Mouse (Mus musculus) midbrain, embryonic 14.5 days (tissue): ENCODE measurements at regions not wholly inside any gene's neighbourhood (a gene's known extent, or its start where the extent isn't known, plus 50 kb on each side); places are given as distances from the start of the nearest gene placed in this dataset.
A peak's percentile ranks its signal among the peaks of the same experiment; 100 is the strongest.
"Not testable (repeated sequence)": the region's sequence is repeated elsewhere in the genome, so short reads cannot be mapped to it uniquely, and the experiment has no call there.

Experiments
- ATAC-seq: fragments of 200-750 bp; cut with Nextera tagmentation; 2 replicates; pipeline ENCODE4 v1.8.0; 2017; ENCODE audit warnings: moderate number of reproducible peaks, moderate library complexity; ENCODE audit not compliant: low FRiP score, low TSS enrichment
- DNase-seq: peaks from one replicate; pipeline ENCODE4 v3.0.0-alpha.2; 2015
- H3K27ac ChIP-seq: fragments of 300-500 bp; sonication (generic); replicated peaks from 2 replicates; pipeline ENCODE4 v1.5.1; 2014; ENCODE audit warnings: mild to moderate bottlenecking, low read depth, low read length, moderate library complexity
- H3K27me3 ChIP-seq: fragments of 300-500 bp; sonication (generic); 2 replicates; pipeline ENCODE4 v1.6.1; 2014; ENCODE audit warnings: low read length, control low read depth, mixed read lengths; ENCODE audit not compliant: control insufficient read depth, insufficient read depth
- H3K36me3 ChIP-seq: fragments of 300-500 bp; sonication (generic); 2 replicates; pipeline ENCODE4 v1.6.1; 2014; ENCODE audit warnings: low read length, control low read depth; ENCODE audit not compliant: control insufficient read depth, insufficient read depth
- H3K4me1 ChIP-seq: fragments of 300-500 bp; sonication (generic); 2 replicates; pipeline ENCODE4 v1.6.1; 2014; ENCODE audit warnings: mild to moderate bottlenecking, antibody characterized with exemption, low read length, control low read depth; ENCODE audit not compliant: control insufficient read depth, insufficient read depth
- H3K4me2 ChIP-seq: fragments of 300-500 bp; sonication (generic); 2 replicates; pipeline ENCODE4 v1.6.1; 2014; ENCODE audit warnings: mild to moderate bottlenecking, low read length, moderate library complexity
- H3K4me3 ChIP-seq: fragments of 300-500 bp; sonication (generic); replicated peaks from 2 replicates; pipeline ENCODE4 v1.5.1; 2014; ENCODE audit warnings: low read depth, low read length
- H3K9ac ChIP-seq: fragments of 300-500 bp; sonication (generic); replicated peaks from 2 replicates; pipeline ENCODE4 v1.6.1; 2014; ENCODE audit warnings: mild to moderate bottlenecking, low read length, moderate library complexity
- H3K9me3 ChIP-seq: fragments of 300-500 bp; sonication (generic); 2 replicates; pipeline ENCODE4 v1.6.1; 2016; ENCODE audit warnings: low read length, control low read depth, mixed read lengths; ENCODE audit not compliant: control insufficient read depth
- WGBS: fragments of 180-500 bp; shearing (Covaris S2); extraction: QIAGEN DNeasy Blood & Tissue Kit; methylation state at CpG from one replicate; pipeline ENCODE4 v1.1.7; 2014; 5-methylcytosine and 5-hydroxymethylcytosine counted together

DNA sequence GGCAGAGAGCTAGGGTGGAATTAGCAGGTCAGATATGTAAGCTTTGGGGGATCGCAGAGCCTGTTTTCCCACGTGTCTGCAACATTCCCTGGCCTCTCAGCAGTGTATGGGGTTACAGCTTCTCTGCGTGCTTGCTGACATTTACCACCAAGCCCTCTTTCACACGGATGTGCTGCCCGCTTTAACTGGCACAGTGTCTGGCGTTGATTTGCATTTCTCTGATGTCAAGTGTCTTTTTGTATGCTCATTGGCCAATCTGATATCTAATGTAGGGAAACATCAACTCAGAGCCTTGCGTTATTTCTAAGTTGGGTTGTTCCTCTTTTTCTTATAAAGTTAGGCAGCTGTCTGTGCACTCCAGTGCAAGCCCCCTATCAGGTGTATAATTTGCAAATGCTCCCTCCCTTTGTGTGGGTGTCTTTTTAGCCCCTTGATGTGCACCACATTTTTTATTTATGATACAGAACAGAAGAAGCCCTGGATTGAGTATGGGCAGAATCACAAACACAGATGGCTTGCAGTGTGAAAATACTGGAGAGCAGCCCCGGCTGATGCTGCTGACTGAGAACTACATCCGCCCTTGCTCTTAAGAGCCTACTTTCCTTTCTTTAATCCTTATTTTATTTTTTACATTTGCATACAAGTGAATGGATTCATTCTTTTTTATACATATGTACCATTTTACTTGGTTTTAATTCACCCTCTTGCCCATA is 93.4 kb upstream of the Btbd11 start:
- H3K4me2 ChIP-seq: no peak overlapping the region
- H3K4me3 ChIP-seq: no peak overlapping the region
- no peaks in the 10 kb centered on the region for H3K27me3 ChIP-seq
- DNase-seq (peak; percentile 65), ATAC-seq (peak; percentile 66; the same call in 1 of the 2 replicates)
- WGBS: 42% methylated on average over 9 of the region's 9 CpGs
- H3K4me1 ChIP-seq: peaks cover 14% of the 10 kb centered on the region
- no peaks in the 10 kb centered on the region for H3K36me3 ChIP-seq
- H3K9ac ChIP-seq: no peak overlapping the region
- peak overlapping the region; percentile 66 for H3K27ac ChIP-seq
- no peaks in the 10 kb centered on the region for H3K9me3 ChIP-seq

DNA sequence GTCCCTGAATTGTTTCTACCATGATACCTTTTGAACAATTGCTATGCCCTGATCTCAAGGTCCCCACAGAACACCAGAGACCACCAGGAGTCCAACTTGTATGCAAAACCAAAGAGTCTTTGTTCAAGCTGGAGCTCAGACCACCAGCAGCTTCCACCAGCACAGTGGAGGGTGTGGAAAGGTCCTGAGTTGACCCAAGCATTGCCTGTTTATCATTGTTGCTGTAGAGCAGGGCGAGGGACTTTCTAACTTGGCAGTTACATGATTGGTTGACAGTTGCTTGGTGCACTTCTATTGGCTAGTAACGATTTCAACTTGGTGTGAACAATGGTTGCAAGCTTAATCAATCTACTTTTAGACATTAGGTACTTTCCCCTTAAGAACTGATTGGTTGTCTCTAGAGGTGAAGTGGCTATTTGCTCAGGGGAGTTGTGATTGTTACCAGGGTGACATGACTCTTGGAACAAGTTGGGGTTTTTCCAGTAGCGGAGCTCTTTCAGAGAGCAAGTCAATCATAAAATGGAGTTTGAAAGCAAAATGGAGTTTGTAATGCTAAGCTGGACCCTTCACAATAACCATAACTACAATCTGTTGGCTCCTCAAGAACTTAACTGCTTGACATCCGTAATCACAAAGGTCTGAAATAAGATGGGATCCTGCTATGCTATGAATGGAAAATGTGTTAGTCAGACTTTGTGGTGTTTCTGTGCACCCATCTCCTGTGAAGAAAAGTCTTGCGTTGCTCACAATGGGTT is 91.3 kb upstream of the Btbd11 start:
- H3K4me1 ChIP-seq: peaks cover 14% of the 10 kb centered on the region

GRCm38 (mm10) chr10:85311781-85312180 is 74.8 kb upstream of the Btbd11 start:
- Histone ChIP-seq H3K9ac (no peak overlapping the region), H3K36me3 (no peaks in the 10 kb centered on the region), H3K4me1 (no peaks in the 10 kb centered on the region), H3K4me3 (no peak overlapping the region), H3K4me2 (no peak overlapping the region), H3K27me3 (no peaks in the 10 kb centered on the region), H3K27ac (no peak overlapping the region), H3K9me3 (no peaks in the 10 kb centered on the region)
- DNase-seq (no peak), ATAC-seq (no peak)

More for the DNA sequence above, 91.3 kb upstream of the Btbd11 start:
- H3K4me2 ChIP-seq: no peak overlapping the region
- H3K9me3 ChIP-seq: no peaks in the 10 kb centered on the region
- 90% methylated on average over 5 of the region's 5 CpGs for WGBS
- DNase-seq (no peak), ATAC-seq (no peak)
- no peak overlapping the region for H3K27ac ChIP-seq
- no peaks in the 10 kb centered on the region for H3K36me3 ChIP-seq
- H3K9ac ChIP-seq: no peak overlapping the region
- no peak overlapping the region for H3K4me3 ChIP-seq
- H3K27me3 ChIP-seq: no peaks in the 10 kb centered on the region

DNA sequence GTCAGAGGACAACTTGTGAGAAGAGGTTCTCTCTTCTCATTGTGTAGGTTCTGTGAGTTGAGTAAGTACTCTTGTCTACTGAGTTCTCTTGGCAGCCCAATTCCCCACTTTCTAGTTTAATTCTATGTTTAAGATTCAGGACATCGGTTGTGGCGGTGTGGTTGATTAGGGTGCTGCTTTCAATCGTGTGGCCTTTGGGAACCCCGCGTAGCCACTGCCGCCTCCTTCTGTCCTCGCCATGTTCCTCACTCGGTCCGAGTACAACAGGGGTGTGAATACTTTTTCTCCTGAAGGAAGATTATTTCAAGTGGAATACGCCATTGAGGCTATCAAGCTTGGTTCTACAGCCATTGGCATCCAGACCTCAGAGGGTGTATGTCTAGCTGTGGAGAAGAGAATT is 73.3 kb upstream of the Btbd11 start:
- not testable (repeated sequence) for H3K27ac ChIP-seq, ATAC-seq, H3K9me3 ChIP-seq, H3K4me3 ChIP-seq, H3K27me3 ChIP-seq, H3K9ac ChIP-seq, H3K4me1 ChIP-seq, H3K36me3 ChIP-seq, DNase-seq, H3K4me2 ChIP-seq
- 94% methylated on average over 10 of the region's 10 CpGs for WGBS

DNA sequence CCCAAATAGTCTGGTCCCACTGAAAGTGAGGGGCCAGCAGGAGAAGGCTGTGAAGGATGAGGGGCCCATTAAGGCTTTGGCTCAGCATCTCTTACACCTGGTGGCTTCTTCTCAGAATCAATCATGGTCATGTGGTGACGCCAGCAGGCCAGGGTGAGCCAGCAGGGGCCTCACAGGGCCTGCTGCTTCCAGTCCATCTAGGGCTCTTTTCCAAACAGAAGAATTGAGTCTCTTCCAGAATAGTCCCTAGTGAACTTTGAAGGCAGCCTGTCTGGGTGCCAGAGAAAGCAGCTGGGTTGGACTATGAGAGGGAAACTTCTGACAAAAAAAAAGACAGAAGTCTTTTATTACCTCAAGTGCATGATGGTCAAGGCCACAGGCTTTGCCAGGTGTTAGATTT is 65.6 kb upstream of the Btbd11 start:
- DNase-seq: no peak
- Histone ChIP-seq H3K4me3 (no peak overlapping the region), H3K9me3 (no peaks in the 10 kb centered on the region), H3K27ac (no peak overlapping the region), H3K36me3 (no peaks in the 10 kb centered on the region), H3K4me2 (no peak overlapping the region), H3K27me3 (no peaks in the 10 kb centered on the region), H3K4me1 (no peaks in the 10 kb centered on the region), H3K9ac (no peak overlapping the region)
- WGBS: 88% methylated on average over 1 of the region's 1 CpGs
- no peak for ATAC-seq

DNA sequence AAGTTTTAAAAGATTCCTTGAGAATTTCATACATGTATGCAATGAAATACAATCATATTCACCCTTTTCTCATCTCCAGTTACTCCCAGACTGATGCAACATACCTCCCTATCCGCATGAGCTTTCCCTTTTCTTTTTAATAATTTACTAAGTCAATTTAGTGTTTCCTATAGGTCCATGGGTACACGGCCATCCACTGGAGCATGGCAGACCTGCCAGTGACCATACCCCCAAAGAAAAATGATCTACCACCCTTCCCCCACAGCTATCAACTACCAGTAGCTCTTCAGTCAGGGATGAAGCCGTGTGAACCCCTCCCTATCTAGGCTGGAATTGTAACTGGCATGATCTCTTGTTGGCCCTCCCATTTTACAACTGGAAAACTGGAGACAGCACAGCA is 64.3 kb upstream of the Btbd11 start:
- Histone ChIP-seq H3K36me3 (no peaks in the 10 kb centered on the region), H3K27me3 (no peaks in the 10 kb centered on the region), H3K4me2 (no peak overlapping the region), H3K4me3 (no peak overlapping the region), H3K4me1 (no peaks in the 10 kb centered on the region), H3K9me3 (no peaks in the 10 kb centered on the region), H3K9ac (no peak overlapping the region), H3K27ac (no peak overlapping the region)
- DNase-seq (no peak), ATAC-seq (no peak)
- 87% methylated on average over 3 of the region's 3 CpGs for WGBS

DNA sequence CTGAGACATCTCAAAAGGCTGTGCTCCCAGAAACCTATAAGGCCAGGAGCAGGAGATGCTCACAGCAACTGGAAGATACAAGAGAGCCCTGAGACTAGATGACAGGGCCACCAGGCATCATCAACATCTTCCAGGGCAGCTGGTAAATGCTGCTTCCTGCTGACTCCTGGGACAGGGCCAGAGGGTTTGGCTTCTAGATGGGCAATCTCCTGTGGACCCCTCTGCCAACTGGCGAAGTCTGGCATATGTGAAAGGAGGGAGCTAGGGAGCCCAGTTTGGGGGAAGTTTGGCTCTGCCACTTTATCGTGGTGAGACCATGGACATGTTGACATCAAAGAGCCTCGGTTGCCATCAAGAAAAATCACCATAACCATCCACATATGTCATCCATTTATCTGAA is 57.2 kb upstream of the Btbd11 start:
- no peak overlapping the region for H3K9ac ChIP-seq
- no peaks in the 10 kb centered on the region for H3K9me3 ChIP-seq
- H3K27ac ChIP-seq: no peak overlapping the region
- no peaks in the 10 kb centered on the region for H3K4me1 ChIP-seq
- no peak overlapping the region for H3K4me2 ChIP-seq
- H3K36me3 ChIP-seq: no peaks in the 10 kb centered on the region
- no peak overlapping the region for H3K4me3 ChIP-seq
- H3K27me3 ChIP-seq: no peaks in the 10 kb centered on the region
- DNase-seq (no peak), ATAC-seq (no peak)
- 91% methylated on average over 3 of the region's 3 CpGs for WGBS

GRCm38 (mm10) chr10:85330938-85331691 is 55.5 kb upstream of the Btbd11 start:
- ATAC-seq: no peak
- Histone ChIP-seq H3K9me3 (no peaks in the 10 kb centered on the region), H3K27ac (no peak overlapping the region), H3K27me3 (no peaks in the 10 kb centered on the region), H3K9ac (0 out of 2 replicates have a peak overlapping the region, but pooled peaks have one; percentile 3), H3K36me3 (no peaks in the 10 kb centered on the region), H3K4me3 (no peak overlapping the region), H3K4me1 (no peaks in the 10 kb centered on the region), H3K4me2 (peak overlapping the region; percentile 38)
- DNase-seq: peak; percentile 20
- WGBS: 12% methylated on average over 13 of the region's 13 CpGs
